Mouse (Mus musculus) stomach, postnatal 0 days (tissue): ENCODE results near the gene Gm7030.
"Not testable (repeated sequence)": the region's sequence is repeated elsewhere in the genome, so short reads cannot be mapped to it uniquely, and the experiment has no call there.

Experiments used
- CTCF ChIP-seq: IDR thresholded peaks from 2 replicates; pipeline ENCODE4 v1.5.1; 2016; ENCODE audit warnings: antibody characterized with exemption, low read depth, mild to moderate bottlenecking, moderate library complexity
- EP300 ChIP-seq: optimal IDR thresholded peaks from 2 replicates; pipeline ENCODE3; 2016; ENCODE audit warnings: antibody characterized with exemption

GRCm38 (mm10) chr17:36158264-36158663 lies 29.0 kb upstream of the Gm7030 start:
- not testable (repeated sequence) for TF ChIP-seq CTCF, EP300
